Mouse (Mus musculus) myocyte (in vitro differentiated cells): ENCODE results near the gene Arl8a. TPM values are rescaled to one million over a fixed set of nuclear protein-coding genes. Genes with fewer than 3 reads are reported as not detected.

Experiments used
- H3K27me3 ChIP-seq: one replicate; pipeline ENCODE4 v1.6.1; 2011; ENCODE audit not compliant: control insufficient read depth, insufficient read depth, insufficient read length
- H3K36me3 ChIP-seq: one replicate; pipeline ENCODE4 v1.6.1; 2011; ENCODE audit not compliant: control insufficient read depth, insufficient read depth
- H3K4me2 ChIP-seq: one replicate; pipeline ENCODE4 v1.6.1; 2011; ENCODE audit warnings: low read depth, control low read depth
- H3K4me3 ChIP-seq: one replicate; pipeline ENCODE4 v1.5.1; 2011; ENCODE audit warnings: mild to moderate bottlenecking, control low read depth, moderate library complexity
- H3K79me2 ChIP-seq: one replicate; pipeline ENCODE4 v1.6.1; 2011; ENCODE audit not compliant: control insufficient read depth, insufficient read depth
- H3ac ChIP-seq: one replicate; pipeline ENCODE4 v1.6.1; 2011; ENCODE audit not compliant: control insufficient read depth, insufficient read length
- CEBPB ChIP-seq: IDR thresholded peaks from 2 replicates; pipeline ENCODE4 v1.6.1; 2011; ENCODE audit warnings: mild to moderate bottlenecking, moderate library complexity; ENCODE audit not compliant: poor library complexity, insufficient read depth, severe bottlenecking
- E2F4 ChIP-seq: IDR thresholded peaks from one replicate; pipeline ENCODE4 v1.6.1; 2011; ENCODE audit warnings: mild to moderate bottlenecking, control low read depth, moderate library complexity; ENCODE audit not compliant: insufficient read depth
- MAX ChIP-seq: IDR thresholded peaks from one replicate; pipeline ENCODE4 v1.6.1; 2011; ENCODE audit warnings: low read depth, mild to moderate bottlenecking, control low read depth
- MYOD1 ChIP-seq, 3 experiments: IDR thresholded peaks; one replicate each; pipeline ENCODE4 v1.6.1; 2011; ENCODE audit warnings: control low read depth in 2 of 3, low read depth in 2 of 3, mild to moderate bottlenecking in 2 of 3, moderate library complexity in 1 of 3; ENCODE audit not compliant: insufficient read length in 2 of 3, control insufficient read depth in 1 of 3
- MYOG ChIP-seq, 3 experiments: IDR thresholded peaks; one replicate each; pipeline ENCODE4 v1.6.1; 2011; ENCODE audit warnings: control low read depth in 2 of 3, low read depth in 2 of 3, mild to moderate bottlenecking in 2 of 3; ENCODE audit not compliant: insufficient read length in 2 of 3, control insufficient read depth in 1 of 3, insufficient read depth in 1 of 3
- POLR2A ChIP-seq: IDR thresholded peaks from one replicate; pipeline ENCODE4 v1.6.1; 2011; ENCODE audit warnings: low read depth, mild to moderate bottlenecking, control low read depth, moderate library complexity; ENCODE audit not compliant: insufficient read length
- POLR2AphosphoS2 ChIP-seq: IDR thresholded peaks from one replicate; pipeline ENCODE4 v1.6.1; 2011; ENCODE audit warnings: low read depth, control low read depth; ENCODE audit not compliant: insufficient read length
- REST ChIP-seq: IDR thresholded peaks from one replicate; pipeline ENCODE4 v1.6.1; 2011; ENCODE audit warnings: mild to moderate bottlenecking, control low read depth, moderate library complexity; ENCODE audit not compliant: insufficient read depth, insufficient read length
- SRF ChIP-seq: IDR thresholded peaks from one replicate; pipeline ENCODE4 v1.6.1; 2011; ENCODE audit warnings: low read depth; ENCODE audit not compliant: control insufficient read depth, insufficient read length
- TCF12 ChIP-seq: IDR thresholded peaks from one replicate; pipeline ENCODE4 v1.6.1; 2011; ENCODE audit warnings: mild to moderate bottlenecking, control low read depth; ENCODE audit not compliant: poor library complexity, insufficient read depth, severe bottlenecking
- TCF3 ChIP-seq: IDR thresholded peaks from one replicate; pipeline ENCODE4 v1.6.1; 2011; ENCODE audit warnings: low read depth, control low read depth; ENCODE audit not compliant: insufficient read length
- USF1 ChIP-seq: IDR thresholded peaks from one replicate; pipeline ENCODE4 v1.6.1; 2011; ENCODE audit warnings: low read depth, mild to moderate bottlenecking, control low read depth, moderate library complexity
- polyA plus RNA-seq: library from polyadenylated mRNA; unstranded; fragments of >200 nt; fragmentation: generic; extraction: Trizol; gene quantifications from one replicate; pipeline ENCODE4 v1.2.1, GENCODE M21; 2012; ENCODE audit warnings: missing spikeins

The Arl8a gene
- polyA plus RNA-seq, 1 experiment, result 61.2 TPM

- Histone ChIP-seq H3K27me3 (no peaks in the 10 kb centered on the region), H3K79me2 (no peaks in the 10 kb centered on the region), H3K4me2 (no peak overlapping the region), H3K36me3 (peaks cover 19% of the 10 kb centered on the region), H3ac (no peak overlapping the region), H3K4me3 (no peak overlapping the region)
- no peak for TF ChIP-seq MYOG (IDR thresholded peaks at IDR 0.05; ENCODE audit: control insufficient read depth in 1 of 3, insufficient read depth in 1 of 3, insufficient read length in 2 of 3, low read depth in 2 of 3)
- no peak for TF ChIP-seq TCF3
- TF ChIP-seq USF1, result no peak
- TF ChIP-seq MAX, result no peak
- no peak for TF ChIP-seq TCF12
- TF ChIP-seq MYOD1 (IDR thresholded peaks at IDR 0.05; ENCODE audit: control insufficient read depth in 1 of 3, insufficient read length in 2 of 3, low read depth in 2 of 3), result no peak
- TF ChIP-seq SRF, result no peak
These were observed 12.4 kb downstream of the Arl8a start for GRCm38 (mm10) chr1:135159074-135159473.

- Histone ChIP-seq H3ac (no peak overlapping the region), H3K4me2 (no peak overlapping the region), H3K36me3 (peaks cover 19% of the 10 kb centered on the region), H3K79me2 (no peaks in the 10 kb centered on the region), H3K4me3 (no peak overlapping the region), H3K27me3 (no peaks in the 10 kb centered on the region)
- TF ChIP-seq MYOG (IDR thresholded peaks at IDR 0.05; ENCODE audit: control insufficient read depth in 1 of 3, insufficient read depth in 1 of 3, insufficient read length in 2 of 3, low read depth in 2 of 3), result no peak
- no peak for TF ChIP-seq MYOD1 (IDR thresholded peaks at IDR 0.05; ENCODE audit: control insufficient read depth in 1 of 3, insufficient read length in 2 of 3, low read depth in 2 of 3)
- TF ChIP-seq USF1, result no peak
- no peak for TF ChIP-seq E2F4
- TF ChIP-seq TCF12, result no peak
- TF ChIP-seq TCF3, result no peak
- no peak for TF ChIP-seq MAX
- TF ChIP-seq CEBPB, result no peak
- TF ChIP-seq POLR2AphosphoS2, result no peak
- TF ChIP-seq SRF, result no peak
- no peak for TF ChIP-seq REST
- TF ChIP-seq POLR2A, result no peak
These were observed 13.0 kb downstream of the Arl8a start for GRCm38 (mm10) chr1:135159556-135160123.

DNA sequence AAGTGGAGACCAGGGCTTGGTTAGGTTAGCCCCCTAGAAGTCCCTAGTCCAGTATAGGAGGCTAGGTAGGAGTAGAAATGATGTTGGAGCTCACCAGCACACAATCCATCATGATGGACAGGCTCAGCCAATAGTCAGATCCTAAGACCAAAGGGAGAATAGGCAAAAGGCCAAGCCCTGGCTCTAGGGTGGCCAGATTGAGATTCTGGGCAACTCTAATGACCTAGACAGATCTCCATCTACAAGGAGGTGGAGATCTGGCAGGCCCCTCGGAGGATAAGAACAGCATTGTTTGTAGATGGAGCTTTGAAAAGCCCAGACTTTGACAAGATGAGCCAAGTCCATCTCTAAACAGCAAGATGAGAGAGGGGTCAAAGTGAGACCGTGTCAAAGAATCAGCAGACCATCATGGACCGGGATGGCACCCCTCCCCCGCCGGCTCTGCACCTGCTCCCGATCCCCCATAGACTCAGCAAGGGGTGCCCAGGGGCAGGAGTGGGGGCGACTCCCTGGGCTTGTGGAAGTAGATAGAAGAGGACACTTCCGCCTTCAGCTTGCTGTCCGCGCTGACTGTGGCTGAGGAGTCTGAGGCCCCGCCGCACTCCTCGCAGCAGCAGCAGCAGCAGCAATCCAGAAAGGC lies 13.9 kb downstream of the Arl8a start:
- no peaks in the 10 kb centered on the region for H3K79me2 ChIP-seq
- H3ac ChIP-seq, result no peak overlapping the region
- H3K36me3 ChIP-seq, result peaks cover 14% of the 10 kb centered on the region
- TF ChIP-seq MYOD1 (IDR thresholded peaks at IDR 0.05; ENCODE audit: control insufficient read depth in 1 of 3, insufficient read length in 2 of 3, low read depth in 2 of 3), result no peak
- no peak for TF ChIP-seq USF1
- no peak for TF ChIP-seq E2F4
- no peak for TF ChIP-seq POLR2A
- no peak for TF ChIP-seq POLR2AphosphoS2
- TF ChIP-seq TCF3, result no peak
- no peak for TF ChIP-seq MAX
- no peak for TF ChIP-seq SRF
- no peak for TF ChIP-seq TCF12
- TF ChIP-seq CEBPB, result no peak
- TF ChIP-seq MYOG (IDR thresholded peaks at IDR 0.05; ENCODE audit: control insufficient read depth in 1 of 3, insufficient read depth in 1 of 3, insufficient read length in 2 of 3, low read depth in 2 of 3), result no peak
- TF ChIP-seq REST, result no peak
- H3K27me3 ChIP-seq, result no peaks in the 10 kb centered on the region
- no peak overlapping the region for H3K4me2 ChIP-seq
- H3K4me3 ChIP-seq, result no peak overlapping the region

DNA sequence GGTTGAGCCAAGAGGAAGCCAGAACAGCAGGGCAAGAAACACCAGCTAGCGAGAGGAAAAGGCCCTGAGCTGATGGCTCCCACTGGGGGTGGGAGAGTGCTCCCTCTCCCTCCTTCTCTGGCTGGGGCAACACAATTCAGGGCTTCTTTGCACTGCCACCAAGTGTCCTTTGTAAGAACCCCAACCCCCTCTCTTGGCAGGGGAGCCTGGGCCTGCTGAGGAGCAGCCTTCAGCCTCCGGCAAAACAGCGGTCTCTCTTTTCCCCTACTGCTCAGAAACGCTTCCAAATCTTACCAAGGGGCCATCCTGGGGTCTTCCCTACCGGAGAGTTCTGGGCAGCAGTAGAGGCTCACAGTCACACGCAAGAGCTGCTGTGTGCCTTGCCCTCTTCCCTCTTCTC lies 16.1 kb downstream of the Arl8a start:
- no peaks in the 10 kb centered on the region for H3K79me2 ChIP-seq
- no peak overlapping the region for H3K4me3 ChIP-seq
- H3K4me2 ChIP-seq, result no peak overlapping the region
- H3K36me3 ChIP-seq, result no peaks in the 10 kb centered on the region
- H3ac ChIP-seq, result no peak overlapping the region
- TF ChIP-seq POLR2A (no peak), E2F4 (no peak), POLR2AphosphoS2 (no peak), USF1 (no peak), MAX (no peak), TCF3 (no peak), REST (no peak), MYOD1 (IDR thresholded peaks at IDR 0.05; ENCODE audit: control insufficient read depth in 1 of 3, insufficient read length in 2 of 3, low read depth in 2 of 3) (no peak), SRF (no peak), CEBPB (no peak), TCF12 (no peak), MYOG (IDR thresholded peaks at IDR 0.05; ENCODE audit: control insufficient read depth in 1 of 3, insufficient read depth in 1 of 3, insufficient read length in 2 of 3, low read depth in 2 of 3) (no peak)
- no peaks in the 10 kb centered on the region for H3K27me3 ChIP-seq
